Mouse (Mus musculus) forebrain, embryonic 12.5 days (tissue): ENCODE results near the gene Tmem238. TPM values are rescaled to one million over a fixed set of nuclear protein-coding genes. Genes with fewer than 3 reads are reported as not detected.

ENCODE experiments used
- ATAC-seq: fragments of 200-750 bp; cut with Nextera tagmentation; 2 replicates; pipeline ENCODE4 v1.8.0; 2017; ENCODE audit warnings: moderate TSS enrichment; ENCODE audit not compliant: low FRiP score
- H3K27ac ChIP-seq: fragments of 300-500 bp; sonication (generic); 2 replicates; pipeline ENCODE4 v1.5.1; 2016; ENCODE audit warnings: mild to moderate bottlenecking
- H3K27me3 ChIP-seq: fragments of 300-500 bp; sonication (generic); 2 replicates; pipeline ENCODE4 v1.6.1; 2016; ENCODE audit warnings: mild to moderate bottlenecking
- H3K36me3 ChIP-seq: fragments of 300-500 bp; sonication (generic); replicated peaks from 2 replicates; pipeline ENCODE4 v1.6.1; 2016; ENCODE audit warnings: mild to moderate bottlenecking
- H3K4me1 ChIP-seq: fragments of 300-500 bp; sonication (generic); 2 replicates; pipeline ENCODE4 v1.6.1; 2016
- H3K4me2 ChIP-seq: fragments of 300-500 bp; sonication (generic); 2 replicates; pipeline ENCODE4 v1.6.1; 2016; ENCODE audit warnings: mild to moderate bottlenecking, moderate library complexity
- H3K4me3 ChIP-seq: fragments of 300-500 bp; sonication (generic); replicated peaks from 2 replicates; pipeline ENCODE4 v1.5.1; 2016; ENCODE audit warnings: mild to moderate bottlenecking
- H3K9ac ChIP-seq: fragments of 300-500 bp; sonication (generic); 2 replicates; pipeline ENCODE4 v1.6.1; 2016; ENCODE audit warnings: mild to moderate bottlenecking
- H3K9me3 ChIP-seq: fragments of 300-500 bp; sonication (generic); 2 replicates; pipeline ENCODE4 v1.6.1; 2016
- WGBS: fragments of 180-500 bp; shearing (Covaris S2); methylation state at CpG from one replicate; pipeline ENCODE4 v1.1.7; 2016; 5-methylcytosine and 5-hydroxymethylcytosine counted together
- polyA plus RNA-seq: library from polyadenylated mRNA; unstranded; fragments of >200 nt; fragmentation: Nextera tagmentation; extraction: Ambion mirVana; gene quantifications from 2 replicates; pipeline ENCODE4 v1.2.1, GENCODE M21; 2016

Gene Tmem238
- polyA plus RNA-seq, 1 experiment from 2014 or later: 2.7 TPM

DNA sequence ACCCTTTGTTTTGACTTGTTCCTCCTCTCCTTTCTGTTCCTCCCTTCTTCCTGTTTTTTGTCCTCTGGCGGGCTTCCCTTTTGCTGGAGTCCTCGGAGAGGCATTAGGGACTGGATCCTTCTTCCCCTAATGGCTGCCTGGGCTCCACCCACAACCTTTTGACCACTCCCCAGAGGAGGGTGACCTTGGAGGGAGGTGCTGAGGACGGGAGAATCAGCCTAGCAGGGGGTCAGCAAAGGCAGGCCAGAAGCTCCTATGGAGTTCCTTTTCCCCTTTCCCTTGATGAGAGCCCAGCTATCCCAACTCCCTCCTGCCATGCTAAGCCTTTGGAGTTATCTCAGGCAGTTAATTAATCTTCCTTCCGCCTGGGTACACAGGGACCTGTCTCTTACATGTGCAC, 48.3 kb downstream of the Tmem238 start:
- Histone ChIP-seq H3K27me3 (no peaks in the 10 kb centered on the region), H3K4me1 (peaks cover 46% of the 10 kb centered on the region), H3K36me3 (peaks cover 21% of the 10 kb centered on the region), H3K4me2 (peak overlapping the region; percentile 92), H3K27ac (peak overlapping the region; percentile 93), H3K9ac (peak overlapping the region; percentile 94), H3K4me3 (peak overlapping the region; percentile 73), H3K9me3 (no peaks in the 10 kb centered on the region)
- WGBS: 1% methylated on average over 4 of the region's 4 CpGs
- no peak for ATAC-seq

DNA sequence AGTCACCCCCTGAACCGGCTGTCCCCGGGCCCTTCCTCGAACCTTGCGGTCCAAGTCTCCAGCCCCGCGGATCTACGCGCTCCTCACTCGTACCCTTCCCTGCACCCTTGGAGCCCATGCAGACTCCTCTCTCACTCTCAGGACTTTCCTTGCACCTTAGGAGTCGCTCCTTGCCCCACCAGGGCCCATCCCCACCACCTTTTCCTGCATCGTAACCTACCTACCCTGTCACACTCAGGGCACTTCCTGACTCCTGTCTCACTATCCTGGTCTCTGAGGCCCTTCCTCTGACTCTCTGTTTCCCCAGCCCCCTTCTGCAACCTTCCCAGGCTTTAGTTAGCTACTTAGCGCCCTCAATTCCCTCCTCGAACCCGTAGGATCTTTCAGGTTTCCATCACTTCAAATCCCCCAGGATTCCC, 49.1 kb downstream of the Tmem238 start:
- peak overlapping the region; percentile 92 for H3K4me2 ChIP-seq
- H3K36me3 ChIP-seq: peaks cover 14% of the 10 kb centered on the region
- H3K4me3 ChIP-seq: peak overlapping the region; percentile 73
- H3K4me1 ChIP-seq: peaks cover 41% of the 10 kb centered on the region
- under 1% methylated on average over 14 of the region's 14 CpGs for WGBS
- H3K9ac ChIP-seq: peak overlapping the region; percentile 94
- peak overlapping the region; percentile 93 for H3K27ac ChIP-seq
- no peaks in the 10 kb centered on the region for H3K9me3 ChIP-seq
- peak; percentile 46 for ATAC-seq
- H3K27me3 ChIP-seq: no peaks in the 10 kb centered on the region

DNA sequence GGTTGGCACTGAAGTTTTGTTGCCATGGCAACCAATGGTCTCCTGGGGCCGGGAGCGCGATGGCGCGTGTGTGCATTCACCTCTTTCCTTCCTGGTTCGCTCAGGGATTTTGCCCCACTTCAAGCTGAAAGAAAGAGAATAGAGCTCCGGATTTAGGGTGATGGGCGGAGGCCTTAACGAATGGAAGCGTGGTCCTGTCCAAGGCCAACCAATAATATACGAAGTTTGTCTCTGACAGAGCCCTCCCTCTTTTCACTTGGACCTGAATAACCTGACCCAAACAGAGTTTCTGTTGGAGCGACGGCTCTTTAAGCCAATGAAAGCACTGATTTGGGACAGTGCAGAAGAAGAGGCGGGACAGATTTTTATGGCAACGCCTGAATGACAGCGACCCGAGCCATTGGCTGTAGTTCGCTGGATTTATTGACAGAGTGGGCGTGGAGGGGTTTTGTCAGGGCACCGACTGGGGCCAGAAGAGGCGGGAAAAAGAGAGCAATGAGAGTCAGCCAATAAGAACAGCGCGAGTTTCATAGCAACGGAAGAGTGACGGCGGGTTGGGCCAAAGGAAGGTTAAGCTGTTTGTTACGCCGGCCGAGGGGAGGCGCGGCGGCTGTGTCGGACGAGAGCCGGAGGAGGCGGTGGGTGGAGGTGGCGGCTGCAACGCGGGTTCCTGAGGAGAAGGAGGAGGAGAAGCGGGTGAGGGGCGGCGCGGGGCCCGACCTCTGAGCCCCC, 49.7 kb downstream of the Tmem238 start, which contains the start of gene Kmt5c:
Gene Kmt5c (plus strand): TSS at position 572 of the 732 bp plus-strand sequence.
- Histone ChIP-seq H3K9me3 (no peaks in the 10 kb centered on the region), H3K36me3 (peaks cover 14% of the 10 kb centered on the region), H3K9ac (peak within 1 kb of the TSS; percentile 94), H3K4me2 (peak within 1 kb of the TSS; percentile 92), H3K27ac (peak within 1 kb of the TSS; percentile 93), H3K4me3 (peak within 1 kb of the TSS; percentile 73), H3K4me1 (peaks cover 41% of the 10 kb centered on the region), H3K27me3 (no peaks in the 10 kb centered on the region)
- peak; percentile 98 for ATAC-seq
- WGBS: under 1% methylated on average over 42 of the region's 44 CpGs

DNA sequence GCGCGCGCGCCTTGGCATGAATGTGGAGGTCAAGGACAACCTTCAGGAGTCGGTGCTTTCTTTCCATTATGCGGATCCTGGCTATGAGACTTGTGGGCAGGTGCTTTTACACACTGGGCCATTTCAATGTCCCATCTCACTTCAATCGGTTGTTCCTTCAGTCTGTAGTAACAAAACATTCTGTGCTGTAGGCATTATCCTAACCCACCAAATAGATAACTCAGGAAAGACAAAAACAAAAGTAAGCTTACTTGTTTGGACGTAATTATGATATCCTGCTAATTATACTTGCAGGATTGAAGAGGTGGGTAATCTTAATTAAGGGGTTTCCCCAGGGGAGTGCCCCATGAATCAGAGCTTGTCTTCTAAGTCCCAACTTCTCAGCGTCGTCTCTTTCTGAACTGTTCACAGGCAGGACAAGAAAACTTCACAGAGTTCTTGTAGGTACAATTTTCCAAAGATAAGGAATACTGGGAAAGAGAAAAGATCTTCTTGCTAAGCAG, 50.4 kb downstream of the Tmem238 start:
- 38% methylated on average over 10 of the region's 10 CpGs for WGBS

More for the DNA sequence above, 50.4 kb downstream of the Tmem238 start:
- Histone ChIP-seq H3K4me1 (peaks cover 41% of the 10 kb centered on the region), H3K4me2 (peak overlapping the region; percentile 57), H3K27ac (peak overlapping the region; percentile 88), H3K4me3 (peak overlapping the region; percentile 73), H3K9me3 (no peaks in the 10 kb centered on the region), H3K9ac (peak overlapping the region; percentile 36; the same call in 1 of the 2 replicates), H3K36me3 (peaks cover 13% of the 10 kb centered on the region), H3K27me3 (no peaks in the 10 kb centered on the region)
- ATAC-seq: no peak; the same call in 1 of the 2 replicates

Other genes starting within 250 kb of the Tmem238 start
- gene Syt5, start 242.1 kb downstream of the Tmem238 start, polyA plus RNA-seq: 34.6 and 35.2 TPM in 2 replicates
- not detected in 2 replicates for gene Ptprh, start 185.6 kb downstream of the Tmem238 start, polyA plus RNA-seq
- 3.7 and 5.1 TPM in 2 replicates for gene Tmem86b, start 158.2 kb downstream of the Tmem238 start, polyA plus RNA-seq
- 15.4 and 25.3 TPM in 2 replicates for gene Ppp6r1, start 130.6 kb downstream of the Tmem238 start, polyA plus RNA-seq
- gene Hspbp1, start 104.6 kb downstream of the Tmem238 start, polyA plus RNA-seq: 112 and 114 TPM in 2 replicates
- 3.6 and 3.8 TPM in 2 replicates for gene Brsk1, start 99.1 kb downstream of the Tmem238 start, polyA plus RNA-seq
- gene Tmem150b, start 64.4 kb downstream of the Tmem238 start, polyA plus RNA-seq: 0.27 and 0.35 TPM in 2 replicates
- 78.9 and 94.2 TPM in 2 replicates for gene Kmt5c, start 49.5 kb downstream of the Tmem238 start, polyA plus RNA-seq
- gene Cox6b2, start 36.6 kb downstream of the Tmem238 start, polyA plus RNA-seq: 31.3 and 32.5 TPM in 2 replicates
- gene Fam71e2, start 18.4 kb downstream of the Tmem238 start, polyA plus RNA-seq: not detected in 2 replicates
- gene Il11, start 6.8 kb downstream of the Tmem238 start, polyA plus RNA-seq: 0.24 and 0.77 TPM in 2 replicates
- gene Tmem190, start 6.7 kb downstream of the Tmem238 start, polyA plus RNA-seq: not detected in 2 replicates
- gene Rpl28, start 3.2 kb upstream of the Tmem238 start, polyA plus RNA-seq: 306 and 310 TPM in 2 replicates
- 434 and 445 TPM in 2 replicates for gene Ube2s, start 22.9 kb upstream of the Tmem238 start, polyA plus RNA-seq
- gene Shisa7, start 55.0 kb upstream of the Tmem238 start, polyA plus RNA-seq: 4.0 and 4.6 TPM in 2 replicates
- gene Isoc2b, start 80.6 kb upstream of the Tmem238 start, polyA plus RNA-seq: 2.1 and 2.7 TPM in 2 replicates
- 0.70 and 0.89 TPM in 2 replicates for gene Isoc2a, start 87.5 kb upstream of the Tmem238 start, polyA plus RNA-seq
- gene Gm36210, start 116.9 kb upstream of the Tmem238 start, polyA plus RNA-seq: 0.24 and 0.41 TPM in 2 replicates
- 4.0 and 4.6 TPM in 2 replicates for gene Zfp628, start 125.6 kb upstream of the Tmem238 start, polyA plus RNA-seq
- 18.1 and 19.4 TPM in 2 replicates for gene Nat14, start 132.4 kb upstream of the Tmem238 start, polyA plus RNA-seq
- 0.89 and 1.4 TPM in 2 replicates for gene Ssc5d, start 136.1 kb upstream of the Tmem238 start, polyA plus RNA-seq
- gene Sbk2, start 174.8 kb upstream of the Tmem238 start, polyA plus RNA-seq: not detected in 2 replicates
- not detected in 2 replicates for gene Sbk3, start 181.5 kb upstream of the Tmem238 start, polyA plus RNA-seq
- 55.9 and 56.9 TPM in 2 replicates for gene Zfp579, start 206.5 kb upstream of the Tmem238 start, polyA plus RNA-seq
- gene Zfp524, start 224.8 kb upstream of the Tmem238 start, polyA plus RNA-seq: 9.5 and 9.6 TPM in 2 replicates
- gene Fiz1, start 225.0 kb upstream of the Tmem238 start, polyA plus RNA-seq: 64.9 and 67.3 TPM in 2 replicates
- gene Gm44973, start 225.8 kb upstream of the Tmem238 start, polyA plus RNA-seq: 0.69 TPM in 1 of 2 replicates, not detected in the other
- 6.7 and 7.3 TPM in 2 replicates for gene Zfp865, start 230.7 kb upstream of the Tmem238 start, polyA plus RNA-seq
- 11.0 and 12.8 TPM in 2 replicates for gene Ccdc106, start 230.9 kb upstream of the Tmem238 start, polyA plus RNA-seq
- gene 4632433K11Rik, start 244.5 kb upstream of the Tmem238 start, polyA plus RNA-seq: not detected in 2 replicates
- 4.0 and 4.5 TPM in 2 replicates for gene Zfp784, start 248.8 kb upstream of the Tmem238 start, polyA plus RNA-seq